Mouse (Mus musculus) lung, postnatal 0 days (tissue): ENCODE data around the gene Aspscr1.

Experiments
- CTCF ChIP-seq: IDR thresholded peaks from 2 replicates; pipeline ENCODE4 v1.5.1; 2016; ENCODE audit warnings: antibody characterized with exemption, mild to moderate bottlenecking
- EP300 ChIP-seq: IDR thresholded peaks from 2 replicates; pipeline ENCODE4 v1.6.1; 2016; ENCODE audit warnings: antibody characterized with exemption, mild to moderate bottlenecking, control low read depth

- TF ChIP-seq CTCF = no peak
- TF ChIP-seq EP300 = no peak
Measured at GRCm38 (mm10) chr11:120697741-120698140, 25.0 kb downstream of the Aspscr1 start.
